ENCODE assay signal across 13 mouse cellular contexts in the genomic region with DNA sequence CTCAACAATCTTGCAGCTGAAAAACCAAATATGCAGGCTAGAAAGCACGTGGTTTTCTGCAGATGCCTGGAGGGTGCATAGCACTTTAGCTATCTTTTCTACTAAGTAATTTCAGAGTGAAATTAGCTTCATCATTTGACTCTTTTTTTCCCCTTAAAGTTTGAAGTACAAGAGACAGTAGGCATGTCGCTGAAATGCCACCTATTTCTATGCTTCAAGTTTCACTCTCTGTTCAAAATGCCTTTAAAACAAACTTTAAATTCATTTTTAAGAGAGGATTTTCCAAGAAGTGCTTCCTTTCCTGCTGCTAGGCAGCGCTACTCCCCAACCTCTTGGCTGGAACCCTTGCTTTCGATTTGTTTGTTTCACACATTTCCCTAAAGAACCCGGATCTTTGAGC. TPM values are rescaled to one million over a fixed set of nuclear protein-coding genes. Genes with fewer than 3 reads are reported as not detected.
DNase-seq lines count a peak whose midpoint lies in the region; ATAC-seq lines count a peak whose summit lies in the region.
"Had no signal": no experiment of that assay in that cellular context is flagged by ENCODE, and none has a peak within 500 bp of the region (broad histone marks: within the 10 kb centered on the region; RNA-seq: fewer than 3 reads in every experiment).

No protein-coding gene starts in this region.

- 2% methylated on average over 5 of the region's 5 CpGs for WGBS in forebrain, embryonic 16.5 days
- 1% methylated on average over 5 of the region's 5 CpGs for WGBS in midbrain, embryonic 13.5 days

- ATAC-seq in CD4-positive, CD25-positive, alpha-beta regulatory T cell, adult 4 months: no peak
- ATAC-seq in forebrain, embryonic 16.5 days: no peak
- no peak for ATAC-seq in midbrain, embryonic 13.5 days
- ATAC-seq: intestine, embryonic 15.5 days had no signal

- H3K27me3 ChIP-seq in forebrain, embryonic 16.5 days (replicated peaks; ENCODE audit: control insufficient read depth, insufficient read depth, low read length): peaks cover 41% of the 10 kb centered on the region
- peaks cover 85% of the 10 kb centered on the region for H3K27me3 ChIP-seq in midbrain, embryonic 13.5 days

- H3K36me3 ChIP-seq in forebrain, embryonic 16.5 days (ENCODE audit: control insufficient read depth, insufficient read depth): no peaks in the 10 kb centered on the region
- H3K36me3 ChIP-seq in midbrain, embryonic 13.5 days: no peaks in the 10 kb centered on the region
- H3K36me3 ChIP-seq: intestine, embryonic 15.5 days had no signal

- H3K4me2 ChIP-seq in forebrain, embryonic 16.5 days (ENCODE audit: low read length): peak overlapping the region; percentile 17
- H3K4me2 ChIP-seq in midbrain, embryonic 13.5 days (replicated peaks): peak overlapping the region; percentile 51
- H3K4me2 ChIP-seq: intestine, embryonic 15.5 days had no signal

- DNase-seq in CD4-positive, CD25-positive, alpha-beta regulatory T cell, adult 2 months (ENCODE audit: low read depth, low spot score): peak; percentile 6
- DNase-seq in NIH3T3 (ENCODE audit: low read depth): peak; percentile 22
- DNase-seq in gastrocnemius, postnatal 25 days: no peak
- no peak for DNase-seq in right cerebral cortex, postnatal 4 days
- no peak for DNase-seq in testis, postnatal 14 days (ENCODE audit: low spot score)
- DNase-seq: gastrocnemius, postnatal 14 days had no signal

- H3K9me3 ChIP-seq in forebrain, embryonic 16.5 days (ENCODE audit: control insufficient read depth, low read length): no peaks in the 10 kb centered on the region
- H3K9me3 ChIP-seq in midbrain, embryonic 13.5 days: 0 out of 2 replicates have a peak, but pooled peaks cover 3% of the 10 kb centered on the region
- H3K9me3 ChIP-seq: intestine, embryonic 15.5 days had no signal

- H3K4me3 ChIP-seq in forebrain, embryonic 16.5 days (replicated peaks; ENCODE audit: low read length): peak overlapping the region; percentile 9; the same call in 1 of the 2 replicates
- no peak overlapping the region for H3K4me3 ChIP-seq in midbrain, embryonic 13.5 days (replicated peaks)
- H3K4me3 ChIP-seq: intestine, embryonic 15.5 days had no signal

- H3K27ac ChIP-seq in forebrain, embryonic 16.5 days (ENCODE audit: low read length): no peak overlapping the region
- no peak overlapping the region for H3K27ac ChIP-seq in midbrain, embryonic 13.5 days
- H3K27ac ChIP-seq: intestine, embryonic 15.5 days had no signal

- no peak overlapping the region for H3K9ac ChIP-seq in forebrain, embryonic 16.5 days (replicated peaks; ENCODE audit: low read depth, low read length)
- no peak overlapping the region for H3K9ac ChIP-seq in midbrain, embryonic 13.5 days (replicated peaks)
- H3K9ac ChIP-seq: intestine, embryonic 15.5 days had no signal

- H3K4me1 ChIP-seq in forebrain, embryonic 16.5 days (replicated peaks; ENCODE audit: control insufficient read depth, insufficient read depth, low read length): peaks cover 14% of the 10 kb centered on the region
- peaks cover 25% of the 10 kb centered on the region for H3K4me1 ChIP-seq in midbrain, embryonic 13.5 days (replicated peaks)

RNA-seq across cellular contexts. Expression of a gene that starts 1.3 kb away (rescaled TPM):
- not detected for polyA plus RNA-seq in CD4-positive, CD25-positive, alpha-beta regulatory T cell, adult 4 months (2017; shearing (Covaris generic))
- polyA plus RNA-seq in forebrain, embryonic 16.5 days (2015; fragmentation: Nextera tagmentation; extraction: Ambion mirVana): 0.16 and 0.41 TPM in 2 replicates
- 0.43 and 0.73 TPM in 2 replicates for polyA plus RNA-seq in midbrain, embryonic 13.5 days (2015; fragmentation: Nextera tagmentation; extraction: Ambion mirVana)
- not detected for total RNA-seq in gastrocnemius, postnatal 25 days (2021)
- total RNA-seq: gastrocnemius, postnatal 14 days; left cerebral cortex, postnatal 36 days had no signal
- polyA plus RNA-seq: intestine, embryonic 15.5 days; small intestine, adult 2 months; urinary bladder, adult 2 months had no signal

RNA-seq across cellular contexts. Expression of a gene that starts 13.8 kb away (rescaled TPM):
- polyA plus RNA-seq in CD4-positive, CD25-positive, alpha-beta regulatory T cell, adult 4 months (2017; shearing (Covaris generic)): not detected
- polyA plus RNA-seq in forebrain, embryonic 16.5 days (2015; fragmentation: Nextera tagmentation; extraction: Ambion mirVana): 4.4 and 5.6 TPM in 2 replicates
- 10.3 and 10.7 TPM in 2 replicates for polyA plus RNA-seq in midbrain, embryonic 13.5 days (2015; fragmentation: Nextera tagmentation; extraction: Ambion mirVana)
- not detected for total RNA-seq in gastrocnemius, postnatal 25 days (2021)
- total RNA-seq: gastrocnemius, postnatal 14 days had no signal
- polyA plus RNA-seq: intestine, embryonic 15.5 days; small intestine, adult 2 months had no signal

RNA-seq across cellular contexts. Expression of a gene that starts 23.6 kb away (rescaled TPM):
- polyA plus RNA-seq in CD4-positive, CD25-positive, alpha-beta regulatory T cell, adult 4 months (2017; shearing (Covaris generic)): not detected
- polyA plus RNA-seq in forebrain, embryonic 16.5 days (2015; fragmentation: Nextera tagmentation; extraction: Ambion mirVana): 5.5 and 8.7 TPM in 2 replicates
- 15.5 and 16.7 TPM in 2 replicates for polyA plus RNA-seq in midbrain, embryonic 13.5 days (2015; fragmentation: Nextera tagmentation; extraction: Ambion mirVana)
- not detected for total RNA-seq in gastrocnemius, postnatal 25 days (2021)
- total RNA-seq: gastrocnemius, postnatal 14 days had no signal
- polyA plus RNA-seq: intestine, embryonic 15.5 days; small intestine, adult 2 months; urinary bladder, adult 2 months had no signal

RNA-seq across cellular contexts. Expression of a gene that starts 38.1 kb away (rescaled TPM):
- polyA plus RNA-seq in CD4-positive, CD25-positive, alpha-beta regulatory T cell, adult 4 months (2017; shearing (Covaris generic)): not detected
- polyA plus RNA-seq in forebrain, embryonic 16.5 days (2015; fragmentation: Nextera tagmentation; extraction: Ambion mirVana): 0.40 and 0.47 TPM in 2 replicates
- 1.1 and 2.3 TPM in 2 replicates for polyA plus RNA-seq in midbrain, embryonic 13.5 days (2015; fragmentation: Nextera tagmentation; extraction: Ambion mirVana)
- total RNA-seq in gastrocnemius, postnatal 25 days (2021): not detected
- total RNA-seq: gastrocnemius, postnatal 14 days had no signal
- polyA plus RNA-seq: intestine, embryonic 15.5 days; small intestine, adult 2 months; urinary bladder, adult 2 months had no signal

RNA-seq across cellular contexts. Expression of a gene that starts 45.1 kb away (rescaled TPM):
- polyA plus RNA-seq in CD4-positive, CD25-positive, alpha-beta regulatory T cell, adult 4 months (2017; shearing (Covaris generic)): 10 to 100 TPM; 18.7 to 20.9 TPM
- polyA plus RNA-seq in forebrain, embryonic 16.5 days (2015; fragmentation: Nextera tagmentation; extraction: Ambion mirVana): 22.8 and 25.3 TPM in 2 replicates
- polyA plus RNA-seq in midbrain, embryonic 13.5 days (2015; fragmentation: Nextera tagmentation; extraction: Ambion mirVana): 24.2 and 27.4 TPM in 2 replicates
- 10 to 100 TPM; 39.0 to 45.6 TPM for total RNA-seq in gastrocnemius, postnatal 25 days (2021)

Comparison
In these comparisons a context has a peak if more than half of its experiments do, and no peak if none do; other contexts are left out.
1. DNase-seq: peak in CD4-positive, CD25-positive, alpha-beta regulatory T cell, adult 2 months (single experiment) and NIH3T3 (single experiment); none in gastrocnemius, postnatal 25 days (single experiment), right cerebral cortex, postnatal 4 days (single experiment) and testis, postnatal 14 days (single experiment).